Mouse (Mus musculus): ENCODE measurements around the gene Birc3.

Gene Birc3

GRCm38 (mm10) chr9:7822758-7823157 lies 50.2 kb downstream of the Birc3 start:
- no peak for DNase-seq (ENCODE audit: low spot score)

- DNase-seq (ENCODE audit: low spot score) = no peak
Observed at GRCm38 (mm10) chr9:7805101-7805506, 67.9 kb downstream of the Birc3 start.

Measured in urinary bladder, postnatal 25 days (tissue).